Mouse (Mus musculus): ENCODE measurements at regions not wholly inside any gene's neighbourhood (a gene's known extent, or its start where the extent isn't known, plus 50 kb on each side); places are given as distances from the start of the nearest gene placed in this dataset.

DNA sequence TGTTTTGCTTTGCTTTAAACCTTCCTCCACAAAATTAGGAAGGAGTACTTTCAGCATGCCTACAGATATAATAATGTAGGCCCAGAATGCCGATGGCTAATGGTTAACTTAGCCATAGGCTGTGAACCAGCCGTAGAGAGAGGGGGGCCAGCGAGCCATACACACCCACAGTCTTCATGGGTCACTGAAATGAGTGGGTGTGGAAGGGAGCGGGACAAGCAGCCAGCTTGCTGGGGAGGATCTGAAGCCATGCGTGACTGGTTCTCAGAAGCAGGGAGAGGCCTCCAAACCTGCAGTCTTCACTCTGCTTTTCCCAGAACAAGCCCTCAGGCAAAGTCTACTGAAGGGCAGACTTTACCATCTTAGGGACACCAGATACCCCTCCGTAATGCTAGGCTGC is 50.8 kb upstream of the Ptpn13 start:
- DNase-seq = no peak

DNA sequence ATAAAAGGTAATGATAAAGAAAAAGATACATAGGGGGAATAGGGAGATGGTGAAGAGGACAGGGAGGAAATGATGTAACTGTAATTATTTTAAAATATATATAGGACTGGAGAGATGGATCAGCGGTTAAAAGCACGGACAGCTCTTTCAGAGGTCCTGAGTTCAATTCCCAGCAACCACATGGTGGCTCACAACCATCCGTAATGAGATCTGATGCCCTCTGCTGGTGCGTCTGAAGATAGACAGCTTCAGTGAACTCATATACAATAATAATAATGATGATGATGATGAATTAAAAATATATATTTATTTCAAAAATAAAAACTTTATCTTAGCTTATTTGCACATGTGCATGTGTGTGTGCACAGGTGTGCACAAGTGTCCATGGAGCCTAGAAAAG is 51.9 kb upstream of the Ptpn13 start:
- DNase-seq = no peak

- no peak for DNase-seq
These were observed 54.5 kb upstream of the Ptpn13 start for GRCm38 (mm10) chr5:103370456-103370855.

DNA sequence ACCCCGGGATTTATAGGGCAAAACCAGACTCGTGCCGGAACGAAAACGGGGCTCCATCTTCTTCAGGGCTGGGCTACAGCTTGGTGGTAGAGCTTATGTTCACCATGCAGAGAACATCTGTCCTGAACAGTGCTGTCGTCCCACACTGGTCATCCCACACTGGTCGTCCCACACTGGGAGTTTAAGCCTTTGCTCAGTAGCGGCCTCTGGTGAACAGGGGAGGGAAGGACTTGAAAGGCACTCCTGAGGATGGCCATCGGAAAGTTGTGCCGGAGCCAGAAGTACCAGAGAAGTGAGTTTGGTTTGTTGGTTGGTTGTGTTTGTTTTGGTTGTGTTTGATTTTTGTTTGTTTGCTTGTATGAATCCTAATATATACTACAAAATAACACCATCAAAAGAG is 56.0 kb upstream of the Ptpn13 start:
- no peak for DNase-seq

- no peak for DNase-seq
These were observed 57.8 kb upstream of the Ptpn13 start for GRCm38 (mm10) chr5:103367201-103367671.

DNA sequence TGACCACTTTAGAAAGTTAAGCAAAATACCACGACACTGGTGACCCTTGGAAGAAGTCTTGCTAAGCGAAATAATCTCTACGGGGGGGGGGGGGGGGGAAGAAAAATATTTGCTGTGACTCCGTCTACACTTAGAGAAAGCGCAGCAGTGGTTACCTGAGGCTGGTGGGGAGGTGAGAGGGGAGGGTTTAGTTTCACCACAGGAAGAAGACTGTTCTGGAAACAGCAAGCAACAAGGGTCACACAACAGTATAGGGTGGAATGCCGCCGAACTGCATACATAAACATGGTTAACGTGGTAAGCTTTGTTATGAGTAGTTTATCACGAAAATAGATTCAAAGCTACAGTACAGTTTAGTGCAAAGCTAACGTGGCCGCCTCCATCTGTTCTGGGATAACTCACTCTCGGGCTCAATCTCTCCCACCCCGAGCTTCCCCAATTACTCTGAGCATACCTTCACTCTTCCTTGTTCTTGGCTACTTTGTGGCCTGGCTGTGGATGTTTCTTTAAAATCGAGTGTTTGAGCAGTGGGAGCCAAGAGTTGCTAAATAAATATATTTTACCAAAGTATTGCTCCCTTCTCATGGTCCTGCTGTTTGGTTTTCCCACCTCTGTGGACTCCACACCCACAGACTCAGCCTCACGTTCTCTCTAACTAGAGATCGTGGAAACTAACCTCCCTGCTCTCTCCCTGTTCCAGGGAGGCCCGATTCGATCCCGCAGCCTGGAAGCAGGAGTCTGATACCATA is 59.1 kb upstream of the Ptpn13 start:
- no peak for DNase-seq

- DNase-seq = no peak
These were observed 59.9 kb upstream of the Ptpn13 start for GRCm38 (mm10) chr5:103364791-103365699.

DNA sequence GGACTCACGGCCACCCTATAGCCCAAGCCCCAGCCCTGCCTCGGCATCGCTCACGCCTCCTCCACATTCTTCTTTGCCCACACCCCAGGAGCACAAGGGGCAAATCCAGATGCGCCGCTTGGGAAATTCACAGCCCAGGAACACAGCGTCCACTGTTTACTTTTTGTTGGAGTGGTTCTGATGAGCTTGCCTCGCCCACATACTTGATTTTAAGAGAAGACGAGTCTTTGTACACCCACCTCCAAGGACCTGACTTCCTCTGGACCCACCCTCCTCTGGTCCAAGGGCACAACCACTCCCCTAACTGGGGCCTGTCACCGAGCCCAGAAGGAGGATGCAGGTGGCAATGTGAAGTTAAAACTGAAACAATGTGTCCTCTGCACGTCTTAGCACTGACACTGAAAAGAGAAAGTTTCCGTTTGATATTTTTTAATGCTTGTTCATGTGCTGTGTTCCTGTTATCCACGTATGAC is 64.2 kb upstream of the Ptpn13 start:
- peak; percentile 65 for DNase-seq

DNA sequence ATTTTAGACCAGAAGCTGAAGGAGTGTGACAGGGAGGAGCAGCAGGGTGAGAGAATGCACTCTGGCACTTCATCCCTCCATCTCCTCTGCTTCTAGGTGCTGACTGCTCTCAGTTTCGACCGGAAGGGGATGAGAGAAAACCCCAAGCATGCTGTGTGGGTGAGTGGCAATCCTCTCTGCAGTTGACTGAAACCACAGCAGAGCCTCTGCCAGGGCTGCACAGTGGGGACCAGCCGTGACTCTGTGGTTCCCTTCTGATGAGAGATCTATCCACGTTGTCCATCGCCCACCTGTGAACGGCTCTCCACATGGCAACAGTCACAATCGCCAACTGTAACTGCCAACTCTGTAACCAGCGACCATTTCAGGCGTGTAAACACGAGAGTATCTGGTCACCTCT is 64.6 kb upstream of the Ptpn13 start:
- DNase-seq = peak; percentile 59

DNA sequence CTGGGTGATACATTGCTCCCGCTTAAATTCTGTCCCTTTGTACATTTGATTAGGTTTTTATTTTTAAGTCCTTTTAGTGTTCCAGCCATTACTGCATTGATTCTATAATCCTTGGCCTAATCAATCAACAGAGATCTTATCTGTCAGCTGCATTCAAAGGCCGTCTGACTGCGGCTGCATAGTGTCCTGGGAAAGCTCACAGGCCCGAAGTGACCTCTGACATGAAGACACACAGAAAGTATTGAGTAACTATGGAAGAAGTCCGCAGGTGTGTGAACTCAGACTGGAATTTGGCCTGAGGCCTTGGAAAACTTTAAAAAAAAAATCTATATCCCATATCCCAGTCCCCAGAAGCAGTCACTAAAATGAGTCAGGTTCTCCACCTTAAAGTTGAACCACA is 67.4 kb upstream of the Ptpn13 start:
- DNase-seq = no peak

DNA sequence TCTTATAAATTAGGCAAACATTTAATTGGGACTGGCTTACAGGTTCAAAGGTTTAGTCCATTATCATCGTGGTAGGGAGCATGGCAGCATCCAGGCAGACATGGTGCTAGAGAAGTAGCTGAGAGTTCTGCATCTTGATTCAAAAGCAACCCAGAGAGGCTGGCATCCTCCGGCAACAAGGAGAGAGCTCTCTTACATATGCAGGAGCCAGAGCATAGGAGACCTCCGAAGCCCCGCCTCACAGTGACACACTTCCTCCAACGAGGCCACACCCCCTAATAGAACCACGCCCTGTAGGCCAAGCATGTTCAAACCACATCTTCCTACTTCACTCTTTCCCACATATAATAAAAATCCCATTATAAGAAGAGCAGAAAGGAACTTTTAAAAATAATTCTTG is 68.5 kb upstream of the Ptpn13 start:
- DNase-seq = no peak

- DNase-seq = peak; percentile 54
These were observed 69.4 kb upstream of the Ptpn13 start for GRCm38 (mm10) chr5:103355372-103356300.

- DNase-seq = no peak
These were observed 81.1 kb upstream of the Ptpn13 start for GRCm38 (mm10) chr5:103343869-103344268.

- no peak for DNase-seq
These were observed 83.5 kb upstream of the Ptpn13 start for GRCm38 (mm10) chr5:103341456-103341855.

- DNase-seq = no peak
These were observed 84.4 kb upstream of the Ptpn13 start for GRCm38 (mm10) chr5:103340626-103341025.

- no peak for DNase-seq
These were observed 88.1 kb upstream of the Ptpn13 start for GRCm38 (mm10) chr5:103336689-103337490.

DNA sequence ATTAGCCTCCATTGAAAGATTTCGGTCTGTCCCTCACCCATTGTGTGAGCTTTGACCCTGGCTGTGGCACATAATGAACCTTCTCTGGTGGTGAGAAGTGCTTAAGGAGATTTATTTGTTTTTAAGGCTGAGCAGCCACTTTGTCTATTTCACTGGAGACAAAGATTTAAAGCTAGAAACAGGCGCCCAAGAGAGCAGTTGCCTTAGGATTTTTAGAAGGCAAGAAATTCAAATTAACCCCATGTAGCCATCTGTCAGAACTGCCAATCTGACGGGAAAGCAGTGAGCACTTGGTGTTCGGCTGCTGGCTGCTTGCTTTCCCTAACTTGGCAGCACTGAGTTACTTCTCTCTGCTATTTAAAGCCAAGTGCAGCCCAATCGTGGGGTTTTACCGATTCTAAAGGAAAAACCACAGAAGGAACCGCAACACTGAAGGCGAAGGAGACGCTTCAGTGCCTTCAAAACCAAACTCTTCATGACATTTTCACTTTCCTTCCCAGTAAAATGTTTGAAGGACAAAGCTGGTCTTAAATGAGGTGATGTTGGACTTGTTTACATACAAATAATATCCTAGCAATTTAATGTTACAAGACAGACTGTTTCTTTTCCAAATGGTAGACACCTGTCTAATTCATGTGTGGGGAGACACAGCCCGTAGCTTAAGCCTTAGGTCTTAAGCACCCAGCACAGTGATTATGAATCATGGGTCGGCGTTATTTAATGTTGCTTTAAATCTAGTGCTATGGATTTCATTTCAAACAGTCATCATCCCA is 88.9 kb upstream of the Ptpn13 start:
- DNase-seq = no peak

GRCm38 (mm10) chr5:103326412-103326811 is 98.6 kb upstream of the Ptpn13 start:
- peak; percentile 13 for DNase-seq

GRCm38 (mm10) chr5:103320341-103320740 is 104.7 kb upstream of the Ptpn13 start:
- DNase-seq = no peak

GRCm38 (mm10) chr5:103309806-103310525 is 98.8 kb upstream of the Mapk10 start:
- DNase-seq = no peak
